Mouse (Mus musculus) megakaryocyte, embryonic 14.5 days (primary cell): ENCODE data around the gene Adgrl1.

Experiments used
- FLI1 ChIP-seq: IDR thresholded peaks from 2 replicates; pipeline ENCODE4 v1.6.1; 2012; ENCODE audit warnings: low read length, inconsistent platforms, mixed read lengths
- GATA1 ChIP-seq: IDR thresholded peaks from 3 replicates; pipeline ENCODE4 v1.6.1; 2012; ENCODE audit warnings: mixed read lengths, low read length, inconsistent platforms, borderline replicate concordance

DNA sequence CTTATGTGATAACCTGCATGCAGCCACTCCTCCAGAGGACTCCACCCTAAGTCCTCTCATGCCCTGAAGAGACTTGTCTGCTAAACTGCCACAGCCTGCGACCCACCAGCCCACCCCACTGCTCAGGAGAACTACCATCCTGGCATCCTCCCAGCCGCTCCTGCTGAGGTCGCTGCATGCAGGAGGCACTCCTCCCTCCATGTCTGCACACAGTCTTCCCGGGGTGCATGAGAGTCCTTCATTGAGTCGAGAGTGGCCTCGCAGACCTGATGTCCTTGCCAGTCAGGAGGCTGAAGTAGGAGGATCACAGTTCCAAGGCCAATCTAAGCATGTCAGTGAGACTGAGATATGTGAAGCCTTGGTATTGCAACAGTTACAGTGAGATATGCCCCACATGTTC is 17.7 kb downstream of the Adgrl1 start:
- TF ChIP-seq GATA1 (no peak), FLI1 (no peak)
